ENCODE assay signal across 8 mouse cellular contexts in the genomic region with DNA sequence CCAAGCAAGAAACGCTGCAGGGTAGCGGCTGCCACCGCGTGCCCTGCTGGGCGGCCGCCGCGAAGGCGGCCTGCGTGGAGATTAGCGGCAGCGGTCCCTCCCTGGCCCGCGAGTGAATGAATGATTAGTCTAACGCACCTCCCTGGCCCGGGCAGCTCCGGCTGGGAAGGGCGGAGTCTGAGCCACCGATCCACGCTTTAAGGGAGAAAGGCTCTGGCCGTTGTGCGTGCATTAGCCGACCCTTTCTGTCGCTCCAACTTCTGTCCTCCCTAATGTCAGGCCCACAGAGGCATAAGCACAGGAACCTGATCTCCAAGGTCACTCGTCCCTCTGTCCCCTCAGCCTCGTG. TPM values are rescaled to one million over a fixed set of nuclear protein-coding genes. Genes with fewer than 3 reads are reported as not detected.
DNase-seq lines count a peak whose midpoint lies in the region; ATAC-seq and TF ChIP-seq lines count a peak whose summit lies in the region.

No protein-coding gene starts in this region.

- H3K9ac ChIP-seq in embryonic facial prominence, embryonic 14.5 days (ENCODE audit: low read depth, low read length): peak overlapping the region; percentile 82
- H3K9ac ChIP-seq in hindbrain, embryonic 12.5 days: peak overlapping the region; percentile 81
- H3K9ac ChIP-seq in limb, embryonic 15.5 days: peak overlapping the region; percentile 60
- peak overlapping the region; percentile 77 for H3K9ac ChIP-seq in midbrain, postnatal 0 days (replicated peaks; ENCODE audit: low read length, poor library complexity, severe bottlenecking)

- 3% methylated on average over 20 of the region's 26 CpGs for WGBS in embryonic facial prominence, embryonic 14.5 days
- 0% methylated on average over 26 of the region's 26 CpGs for WGBS in hindbrain, embryonic 12.5 days
- 1% methylated on average over 26 of the region's 26 CpGs for WGBS in limb, embryonic 15.5 days
- 1% methylated on average over 24 of the region's 26 CpGs for WGBS in midbrain, postnatal 0 days

- peak overlapping the region; percentile 91 for H3K4me2 ChIP-seq in embryonic facial prominence, embryonic 14.5 days (ENCODE audit: low read depth, low read length)
- H3K4me2 ChIP-seq in hindbrain, embryonic 12.5 days (replicated peaks): peak overlapping the region; percentile 90
- H3K4me2 ChIP-seq in limb, embryonic 15.5 days: peak overlapping the region; percentile 97
- H3K4me2 ChIP-seq in midbrain, postnatal 0 days (ENCODE audit: low read depth, low read length, poor library complexity, severe bottlenecking): peak overlapping the region; percentile 94

- no peak for TF ChIP-seq CTCF in midbrain, postnatal 0 days (IDR thresholded peaks at IDR 0.05)

- peak; percentile 50 for ATAC-seq in embryonic facial prominence, embryonic 14.5 days (ENCODE audit: low read depth)
- peak; percentile 66 for ATAC-seq in hindbrain, embryonic 12.5 days (ENCODE audit: low FRiP score)
- ATAC-seq in limb, embryonic 15.5 days (ENCODE audit: insufficient number of reproducible peaks, low FRiP score, low TSS enrichment, low read depth): peak; percentile 56
- ATAC-seq in midbrain, postnatal 0 days (ENCODE audit: low FRiP score): peak; percentile 47

- peak overlapping the region; percentile 72 for H3K4me3 ChIP-seq in embryonic facial prominence, embryonic 14.5 days (ENCODE audit: low read depth, low read length)
- peak overlapping the region; percentile 57 for H3K4me3 ChIP-seq in hindbrain, embryonic 12.5 days
- H3K4me3 ChIP-seq in limb, embryonic 15.5 days: peak overlapping the region; percentile 68
- peak overlapping the region; percentile 77 for H3K4me3 ChIP-seq in midbrain, postnatal 0 days (ENCODE audit: low read depth, low read length)

- no peaks in the 10 kb centered on the region for H3K4me1 ChIP-seq in embryonic facial prominence, embryonic 14.5 days (ENCODE audit: control insufficient read depth, insufficient read depth, low read length)
- peaks cover 9% of the 10 kb centered on the region for H3K4me1 ChIP-seq in hindbrain, embryonic 12.5 days
- peaks cover 18% of the 10 kb centered on the region for H3K4me1 ChIP-seq in limb, embryonic 15.5 days
- H3K4me1 ChIP-seq in midbrain, postnatal 0 days (ENCODE audit: insufficient read depth, low read length): peaks cover 5% of the 10 kb centered on the region; the same call in 1 of the 2 replicates

- peak overlapping the region; percentile 82 for H3K27ac ChIP-seq in embryonic facial prominence, embryonic 14.5 days (replicated peaks; ENCODE audit: low read depth, low read length)
- H3K27ac ChIP-seq in hindbrain, embryonic 12.5 days: peak overlapping the region; percentile 83
- H3K27ac ChIP-seq in limb, embryonic 15.5 days: peak overlapping the region; percentile 78
- H3K27ac ChIP-seq in midbrain, postnatal 0 days (ENCODE audit: low read depth, low read length): peak overlapping the region; percentile 80

- H3K9me3 ChIP-seq in embryonic facial prominence, embryonic 14.5 days (ENCODE audit: control insufficient read depth, low read length): no peaks in the 10 kb centered on the region
- no peaks in the 10 kb centered on the region for H3K9me3 ChIP-seq in hindbrain, embryonic 12.5 days (replicated peaks)
- H3K9me3 ChIP-seq in limb, embryonic 15.5 days: no peaks in the 10 kb centered on the region
- no peaks in the 10 kb centered on the region for H3K9me3 ChIP-seq in midbrain, postnatal 0 days (ENCODE audit: low read length)

- DNase-seq in adrenal gland, adult (ENCODE audit: inconsistent age in 2 of 2, low spot score in 1 of 2): peak; percentile 59 to 82
- DNase-seq in adrenal gland, postnatal 4 days (ENCODE audit: low spot score in 2 of 2): no peak
- peak; percentile 76 for DNase-seq in ZHBTc4 (ENCODE audit: low read depth, low spot score)
- DNase-seq in embryonic facial prominence, embryonic 14.5 days (ENCODE audit: low spot score): peak; percentile 54
- peak; percentile 40 for DNase-seq in midbrain, postnatal 0 days (ENCODE audit: low spot score)
- peak; percentile 27 for DNase-seq in testis, postnatal 14 days (ENCODE audit: low spot score)

- no peaks in the 10 kb centered on the region for H3K36me3 ChIP-seq in embryonic facial prominence, embryonic 14.5 days (ENCODE audit: control insufficient read depth, insufficient read depth, low read length)
- no peaks in the 10 kb centered on the region for H3K36me3 ChIP-seq in hindbrain, embryonic 12.5 days
- H3K36me3 ChIP-seq in limb, embryonic 15.5 days: no peaks in the 10 kb centered on the region
- no peaks in the 10 kb centered on the region for H3K36me3 ChIP-seq in midbrain, postnatal 0 days (ENCODE audit: insufficient read depth, low read length)

- peaks cover 39% of the 10 kb centered on the region for H3K27me3 ChIP-seq in embryonic facial prominence, embryonic 14.5 days (replicated peaks; ENCODE audit: control insufficient read depth, insufficient read depth, low read length)
- peaks cover 44% of the 10 kb centered on the region for H3K27me3 ChIP-seq in hindbrain, embryonic 12.5 days
- H3K27me3 ChIP-seq in limb, embryonic 15.5 days: peaks cover 45% of the 10 kb centered on the region
- H3K27me3 ChIP-seq in midbrain, postnatal 0 days (ENCODE audit: insufficient read depth, low read length): 0 out of 2 replicates have a peak, but pooled peaks cover 3% of the 10 kb centered on the region

RNA-seq across cellular contexts. Expression of a gene that starts 0.4 kb away (rescaled TPM):
- 1 to 10 TPM; 8.4 to 10.0 TPM for total RNA-seq in adrenal gland, postnatal 4 days (2021)
- polyA plus RNA-seq in embryonic facial prominence, embryonic 14.5 days (2014; fragmentation: Nextera tagmentation; extraction: Ambion mirVana): 23.1 and 26.0 TPM in 2 replicates
- 9.7 and 11.1 TPM in 2 replicates for polyA plus RNA-seq in hindbrain, embryonic 12.5 days (2016; fragmentation: Nextera tagmentation; extraction: Ambion mirVana)
- polyA plus RNA-seq in limb, embryonic 15.5 days (2015; fragmentation: Nextera tagmentation; extraction: Ambion mirVana): 14.8 and 15.5 TPM in 2 replicates
- total RNA-seq in midbrain, postnatal 0 days (2014; rRNA removed): 9.2 and 11.1 TPM in 2 replicates
- 6.3 and 7.3 TPM in 2 replicates for polyA plus RNA-seq in midbrain, postnatal 0 days (2015; fragmentation: Nextera tagmentation; extraction: Ambion mirVana)

Comparison
In these comparisons a context has a peak if more than half of its experiments do, and no peak if none do; other contexts are left out.
1. DNase-seq: peak in adrenal gland, adult (2 of 2), ZHBTc4 (single experiment), embryonic facial prominence, embryonic 14.5 days (single experiment), midbrain, postnatal 0 days (single experiment) and testis, postnatal 14 days (single experiment); none in adrenal gland, postnatal 4 days (0 of 2).
2. Peak in every context shown above with its lines, with median percentiles within 50 percentile points of each other: ATAC-seq, H3K27ac ChIP-seq, H3K4me2 ChIP-seq, H3K4me3 ChIP-seq and H3K9ac ChIP-seq.